Mouse (Mus musculus): ENCODE measurements around the gene Foxp1.

GRCm38 (mm10) chr6:98933135-98933724, 589.3 kb downstream of the Foxp1 start:
- no peak for TF ChIP-seq CTCF (IDR thresholded peaks at IDR 0.05; ENCODE audit: control insufficient read depth, insufficient read depth, low read length)
- TF ChIP-seq POLR2A (IDR thresholded peaks at IDR 0.05; ENCODE audit: borderline replicate concordance, control insufficient read depth, low read depth, low read length): no peak

Data from bone marrow, adult 2 months (tissue).